Mouse (Mus musculus): ENCODE results near the gene Med27. TPM values are rescaled to one million over a fixed set of nuclear protein-coding genes. Genes with fewer than 3 reads are reported as not detected.
A peak's percentile ranks its signal among the peaks of the same experiment; 100 is the strongest.
"Not testable (repeated sequence)": the region's sequence is repeated elsewhere in the genome, so short reads cannot be mapped to it uniquely, and the experiment has no call there.

The Med27 gene
- total RNA-seq, 2 experiments from 2014 or later = 35.8 to 39.6 TPM

DNA sequence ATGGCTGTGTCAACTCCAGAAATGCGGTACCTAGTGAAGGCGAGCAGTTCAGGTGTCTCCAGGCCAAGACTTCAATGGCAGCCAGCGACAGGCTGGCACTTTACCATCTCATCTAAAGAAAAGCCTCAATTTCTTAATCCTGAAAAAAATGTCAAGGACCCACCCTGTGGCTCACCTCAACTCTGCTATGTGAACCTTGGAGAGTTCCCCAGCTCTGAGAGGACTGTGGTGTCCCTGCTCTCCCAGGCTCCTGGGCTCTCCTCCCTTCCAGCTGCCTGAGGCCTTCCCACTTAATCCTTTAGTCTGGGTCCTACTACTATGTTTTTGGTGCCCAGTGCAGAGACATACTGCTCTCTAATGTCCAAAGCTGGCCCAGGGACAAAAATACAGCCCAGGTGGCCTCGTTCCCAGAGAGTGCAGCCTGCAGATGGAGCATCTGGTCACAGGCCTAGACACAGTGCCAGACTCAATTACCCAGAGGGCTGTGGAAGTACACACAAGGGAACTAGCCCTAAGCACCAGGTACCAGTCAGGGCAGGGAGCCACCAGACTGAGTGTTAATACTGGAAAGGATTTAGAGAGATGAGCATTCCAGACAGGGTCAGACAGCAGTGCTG is 169.3 kb downstream of the Med27 start:
- no peak for DNase-seq (ENCODE audit: low spot score in 2 of 2)

- DNase-seq (ENCODE audit: low spot score in 2 of 2) = no peak
Observed at GRCm38 (mm10) chr2:29516621-29517170, 170.1 kb downstream of the Med27 start.

DNA sequence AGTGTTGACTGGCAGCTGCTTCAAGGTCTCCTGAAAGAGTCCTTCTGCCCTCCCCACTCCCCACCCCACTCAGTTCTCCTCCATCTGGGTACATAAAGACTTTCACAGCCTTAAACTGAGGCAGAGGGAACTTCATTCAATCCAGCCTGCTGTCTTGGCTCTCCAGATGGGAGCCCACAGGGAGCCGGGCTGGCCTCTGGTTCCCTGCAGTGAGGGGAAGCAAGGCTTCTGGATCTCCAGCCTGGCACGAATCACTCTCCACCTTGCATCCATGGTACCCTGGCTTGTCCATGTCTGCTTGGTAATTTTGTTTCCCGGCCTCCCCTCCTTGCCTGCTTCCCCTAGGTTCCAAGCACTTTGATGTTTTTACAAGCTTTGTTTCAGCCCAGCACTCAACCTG is 172.8 kb downstream of the Med27 start:
- DNase-seq (ENCODE audit: low spot score in 2 of 2) = no peak

DNA sequence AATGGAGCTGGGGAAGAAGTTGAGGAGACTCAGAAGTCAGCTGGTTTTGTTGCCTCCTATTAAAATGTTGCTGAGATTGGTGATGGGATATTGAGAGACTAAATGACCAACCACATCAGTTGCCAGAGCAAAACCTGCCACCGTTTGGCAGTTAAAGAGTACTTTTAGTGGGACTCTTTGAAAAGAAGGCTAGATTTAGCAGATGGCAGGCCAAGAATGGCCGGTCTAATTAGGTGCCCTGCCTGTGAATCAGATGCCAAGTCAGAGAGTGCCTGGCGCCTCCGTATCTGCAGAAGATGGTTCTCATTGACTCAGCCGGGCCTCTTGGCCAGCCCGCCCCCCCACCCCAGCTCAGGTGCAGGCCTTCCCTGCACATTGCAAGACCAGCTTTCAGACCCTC is 173.6 kb downstream of the Med27 start:
- peak in 1 of 2 experiments; percentile 17 for DNase-seq (ENCODE audit: low spot score in 2 of 2)

- DNase-seq (ENCODE audit: low spot score in 2 of 2) = no peak
Observed at GRCm38 (mm10) chr2:29521486-29521885, 174.9 kb downstream of the Med27 start.

DNA sequence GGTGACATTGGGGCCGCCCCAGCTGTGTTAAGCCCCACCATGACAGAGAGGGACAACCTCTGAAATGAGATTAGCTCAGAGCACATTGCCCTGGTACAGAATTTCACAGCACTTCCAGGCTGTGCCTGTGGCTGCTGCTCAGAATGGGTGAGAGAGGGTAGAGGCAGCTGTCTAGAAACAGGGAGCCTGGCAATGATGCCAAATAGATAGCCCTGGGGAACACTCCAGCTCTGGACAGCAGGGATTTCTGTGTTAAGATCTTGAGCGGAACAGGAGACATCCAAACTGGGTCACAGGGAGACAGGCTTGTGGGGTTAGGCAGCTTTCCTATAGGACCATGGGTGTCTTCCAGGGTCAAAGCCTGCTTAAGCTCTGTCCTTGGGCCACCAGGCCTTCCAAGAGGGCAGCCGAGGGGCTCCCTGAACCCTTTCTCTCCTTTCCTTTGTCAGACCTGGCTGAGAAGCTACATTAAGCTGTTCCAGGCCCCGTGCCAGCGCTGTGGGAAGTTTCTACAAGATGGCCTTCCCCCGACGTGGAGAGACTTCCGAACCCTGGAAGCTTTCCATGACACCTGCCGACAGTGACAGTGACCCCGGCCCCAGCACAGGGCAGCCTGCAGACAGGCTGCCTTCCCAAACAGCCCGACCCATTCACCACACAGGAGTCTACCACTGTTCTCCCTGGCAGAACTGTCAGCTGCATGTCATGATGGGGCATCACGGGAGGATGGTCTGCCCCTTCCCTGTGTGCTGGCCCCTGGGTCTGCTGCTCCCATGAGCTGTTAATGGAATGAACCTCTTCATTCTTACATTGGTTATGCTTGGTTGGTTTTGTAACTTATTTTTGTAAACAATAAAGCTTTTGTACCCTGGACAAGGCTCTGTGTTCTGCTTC is 177.5 kb downstream of the Med27 start:
- DNase-seq (ENCODE audit: low spot score in 2 of 2) = no peak

GRCm38 (mm10) chr2:29525273-29525805 is 178.7 kb downstream of the Med27 start:
- no peak for DNase-seq (ENCODE audit: low spot score in 2 of 2)

GRCm38 (mm10) chr2:29526266-29526665 is 179.6 kb downstream of the Med27 start:
- DNase-seq (ENCODE audit: low spot score in 2 of 2) = peak; percentile 55 to 71

DNA sequence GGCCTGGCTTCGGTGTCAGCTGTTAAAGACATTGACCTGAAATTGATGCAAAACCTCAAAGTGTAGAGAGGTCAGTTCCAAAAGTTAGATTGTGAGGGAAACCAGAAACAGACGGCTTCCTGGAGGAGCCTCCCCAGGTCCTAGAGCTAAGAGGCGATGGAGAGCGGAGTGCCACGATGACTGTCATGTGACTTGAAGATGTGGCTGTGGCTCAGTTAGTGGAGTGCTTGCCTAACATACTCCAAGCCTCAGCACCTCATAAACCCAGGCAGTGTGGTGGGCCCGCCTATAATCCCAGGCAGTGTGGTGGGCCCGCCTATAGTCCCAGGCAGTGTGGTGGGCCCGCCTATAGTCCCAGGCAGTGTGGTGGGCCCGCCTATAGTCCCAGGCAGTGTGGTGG is 180.9 kb downstream of the Med27 start:
- not testable (repeated sequence) for DNase-seq (ENCODE audit: low spot score in 2 of 2)

GRCm38 (mm10) chr2:29528811-29529210 is 182.2 kb downstream of the Med27 start:
- no peak for DNase-seq (ENCODE audit: low spot score in 2 of 2)

DNA sequence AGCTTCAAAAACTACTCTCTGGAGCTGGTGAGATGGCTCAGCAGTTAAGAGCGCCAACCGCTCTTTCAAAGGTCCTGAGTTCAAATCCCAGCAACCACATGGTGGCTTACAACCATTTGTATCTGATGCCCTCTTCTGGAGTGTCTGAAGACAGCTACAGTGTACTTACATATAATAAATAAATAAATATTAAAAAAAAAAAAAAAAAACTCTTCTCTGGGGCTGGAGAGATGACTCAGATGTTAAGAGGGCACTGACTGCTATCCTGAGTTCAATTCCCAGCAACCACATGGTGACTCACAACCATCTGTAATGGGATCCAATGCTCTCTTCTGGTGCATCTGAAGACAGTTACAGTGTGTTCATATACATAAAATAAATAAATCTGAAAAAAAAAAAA is 183.2 kb downstream of the Med27 start:
- DNase-seq (ENCODE audit: low spot score in 2 of 2) = not testable (repeated sequence)

DNA sequence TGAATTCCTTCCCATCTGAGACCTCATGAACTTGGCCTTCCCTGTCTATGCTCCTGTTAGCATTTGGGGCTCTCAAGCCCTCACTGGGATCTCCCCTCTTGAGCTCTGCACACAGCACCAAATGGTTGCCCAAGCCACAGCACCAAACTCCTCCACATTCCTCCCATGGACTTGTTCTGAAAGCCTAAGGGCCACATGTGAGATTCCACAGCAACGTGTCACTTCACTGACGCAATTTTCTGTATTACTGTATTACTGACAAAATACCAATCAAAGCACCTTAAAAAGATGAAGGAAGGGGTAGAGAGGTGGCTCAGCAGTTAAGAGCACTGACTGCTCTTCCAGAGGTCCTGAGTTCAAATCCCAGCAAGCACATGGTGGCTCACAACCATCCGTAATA is 185.6 kb downstream of the Med27 start:
- no peak for DNase-seq (ENCODE audit: low spot score in 2 of 2)

GRCm38 (mm10) chr2:29532921-29533320 is 186.3 kb downstream of the Med27 start:
- DNase-seq (ENCODE audit: low spot score in 2 of 2) = no peak

DNA sequence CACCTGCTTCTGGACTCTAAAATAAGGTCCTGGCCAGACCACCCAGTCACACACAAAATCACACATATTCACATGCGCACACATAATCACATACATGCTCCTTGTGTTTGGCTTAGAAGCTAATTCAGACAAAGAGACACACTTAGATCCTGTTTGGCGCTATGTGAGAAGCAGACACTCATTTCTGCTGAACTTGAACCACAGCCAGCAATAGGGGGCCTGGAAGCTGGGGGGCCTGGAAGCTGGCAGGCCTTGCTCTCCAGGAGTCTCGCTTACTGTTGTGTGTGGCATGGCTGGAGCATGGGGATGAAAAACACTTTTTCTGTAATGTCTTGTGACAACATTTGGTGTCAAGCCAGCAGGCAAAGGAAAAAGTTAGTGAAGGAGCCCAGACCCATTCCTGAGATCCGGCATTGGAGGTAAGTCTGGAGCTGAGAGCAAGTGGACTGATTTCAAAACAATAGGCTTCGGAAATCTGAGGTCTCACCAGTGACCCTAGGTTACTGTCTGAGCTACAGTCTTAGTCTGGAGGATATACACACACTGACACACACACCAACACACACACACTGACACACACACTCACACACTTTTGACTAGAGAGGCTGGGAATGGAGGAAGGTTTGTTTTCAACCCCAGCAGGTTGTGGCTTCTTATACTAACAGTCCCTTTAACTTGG is 189.1 kb downstream of the Med27 start:
- DNase-seq (ENCODE audit: low spot score in 2 of 2) = no peak

GRCm38 (mm10) chr2:29536481-29536880 is 189.9 kb downstream of the Med27 start:
- DNase-seq (ENCODE audit: low spot score in 2 of 2) = no peak

DNA sequence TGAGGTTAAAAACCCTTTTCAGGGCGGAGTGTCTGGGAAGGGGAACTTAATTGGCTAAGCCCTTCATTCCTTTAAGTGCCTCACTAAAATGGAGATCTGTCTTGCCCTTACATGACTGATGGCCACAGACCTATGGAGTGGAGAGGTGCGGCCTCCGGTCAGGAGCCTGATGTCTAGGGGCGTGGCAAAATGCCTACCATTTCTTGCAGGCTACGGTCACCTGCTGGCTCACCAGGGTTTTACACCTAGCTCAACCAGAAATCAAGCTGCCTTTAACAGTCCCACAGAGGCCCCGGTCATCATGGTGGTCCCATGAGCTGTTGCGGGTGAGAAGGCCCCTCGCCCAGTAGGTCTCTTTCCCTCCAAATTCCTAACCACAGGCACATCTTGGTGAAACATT is 190.7 kb downstream of the Med27 start:
- no peak for DNase-seq (ENCODE audit: low spot score in 2 of 2)

DNA sequence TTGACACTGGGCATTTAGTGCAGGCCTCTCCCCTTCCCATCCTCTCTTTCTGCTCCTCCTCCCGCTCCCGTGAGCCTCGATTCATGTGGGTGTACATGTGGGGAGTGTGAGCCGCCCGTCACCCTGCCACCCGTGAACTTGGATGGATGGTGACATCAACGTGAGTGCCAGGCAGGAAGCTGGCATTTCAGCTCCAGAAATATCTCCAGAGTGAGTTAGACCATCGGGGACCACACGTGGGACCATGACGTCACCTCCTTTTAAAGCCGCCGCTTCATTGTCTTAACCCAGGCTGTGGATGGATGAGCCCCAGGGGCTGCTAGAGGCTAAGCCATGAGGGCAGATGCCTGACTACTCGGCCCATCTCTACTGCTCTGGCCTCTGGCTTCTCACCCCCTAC is 195.4 kb downstream of the Med27 start:
- DNase-seq (ENCODE audit: low spot score in 2 of 2) = peak; percentile 38 to 49

DNA sequence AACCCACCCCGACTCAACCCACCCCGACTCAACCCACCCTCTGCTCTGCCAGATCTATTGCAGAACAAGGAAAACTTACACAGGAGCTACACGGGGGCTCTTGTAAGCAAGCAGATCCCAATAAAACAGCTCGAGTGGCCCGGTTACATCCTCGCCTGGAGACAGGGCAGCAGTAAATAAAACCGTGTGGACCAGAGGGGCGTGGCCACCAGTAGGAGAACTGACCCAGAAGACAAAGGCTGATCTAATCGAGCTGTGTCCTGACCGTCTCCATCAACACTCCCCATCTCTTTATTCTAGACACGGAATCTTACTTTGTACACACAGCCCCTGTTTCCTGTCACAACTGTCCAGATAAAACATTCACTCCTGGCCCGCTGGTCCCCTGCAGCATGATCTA is 200.0 kb downstream of the Med27 start:
- DNase-seq (ENCODE audit: low spot score in 2 of 2) = no peak

DNA sequence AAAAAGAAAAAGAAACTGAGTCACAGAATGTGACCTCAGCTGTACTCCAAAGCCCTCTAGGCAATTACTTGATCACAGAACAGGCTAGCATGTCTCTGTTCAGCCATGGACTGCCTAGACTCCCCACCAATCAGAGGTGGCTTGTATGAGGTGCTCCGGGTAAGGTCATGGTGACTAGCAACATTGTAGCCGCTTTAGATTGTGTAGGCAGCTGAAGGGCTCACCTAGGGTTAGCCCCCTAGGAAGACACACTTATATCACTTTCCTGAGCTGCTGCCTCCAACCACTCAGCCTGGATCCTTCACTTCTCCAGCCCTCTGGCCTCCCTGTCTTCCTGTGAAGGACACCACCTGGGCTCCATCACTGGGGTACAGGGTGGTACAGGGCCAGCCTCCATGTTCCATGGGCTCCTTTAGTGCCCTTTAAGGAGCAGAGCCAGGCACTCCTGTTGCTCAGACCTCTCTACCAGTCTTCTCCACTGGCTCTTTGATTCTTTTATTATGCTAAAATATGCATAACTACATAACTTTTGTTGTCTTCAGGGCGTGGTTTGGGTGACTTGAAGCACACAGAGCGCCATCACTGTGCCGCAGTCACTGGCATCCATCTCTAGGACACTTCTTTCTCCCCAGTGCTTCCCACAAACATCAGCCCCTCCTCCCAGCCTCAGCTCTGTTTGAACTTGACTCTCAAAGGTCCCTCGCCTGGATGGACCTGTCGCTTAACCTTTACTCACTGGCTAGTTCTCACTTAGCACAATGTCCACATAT is 205.4 kb downstream of the Med27 start:
- DNase-seq (ENCODE audit: low spot score in 2 of 2) = no peak

- DNase-seq (ENCODE audit: low spot score in 2 of 2) = peak; percentile 23 to 49
Observed at GRCm38 (mm10) chr2:29553945-29554634, 207.5 kb downstream of the Med27 start.

All from left cerebral cortex, adult 18-20 months (tissue).